Mouse (Mus musculus) liver, embryonic 14.5 days (tissue): ENCODE results near the gene Svs2. TPM values are rescaled to one million over a fixed set of nuclear protein-coding genes. Genes with fewer than 3 reads are reported as not detected.
"Not testable (repeated sequence)": the region's sequence is repeated elsewhere in the genome, so short reads cannot be mapped to it uniquely, and the experiment has no call there.

ENCODE experiments used
- ATAC-seq: fragments of 200-750 bp; cut with Nextera tagmentation; 2 replicates; pipeline ENCODE4 v1.8.0; 2017; ENCODE audit warnings: moderate number of reproducible peaks, mild to moderate bottlenecking, moderate library complexity; ENCODE audit not compliant: insufficient read depth
- DNase-seq, 3 experiments: peaks; one replicate each; pipeline ENCODE4 v3.0.0-alpha.2; 2012 to 2013; ENCODE audit warnings: low read depth in 3 of 3, low spot score in 3 of 3
- H3K27ac ChIP-seq: fragments of 300-500 bp; sonication (generic); 2 replicates; pipeline ENCODE4 v1.5.1; 2014; ENCODE audit warnings: moderate library complexity, mild to moderate bottlenecking, control low read depth, inconsistent platforms
- H3K27me3 ChIP-seq: fragments of 300-500 bp; sonication (generic); 2 replicates; pipeline ENCODE4 v1.6.1; 2014; ENCODE audit warnings: mild to moderate bottlenecking, low read length, moderate library complexity; ENCODE audit not compliant: control insufficient read depth, insufficient read depth
- H3K36me3 ChIP-seq: fragments of 300-500 bp; sonication (generic); replicated peaks from 2 replicates; pipeline ENCODE4 v1.6.1; 2014; ENCODE audit warnings: low read depth; ENCODE audit not compliant: control insufficient read depth, insufficient read depth
- H3K4me1 ChIP-seq, 2 experiments: fragments of 200-500 bp in 1 of 2; fragments of 300-500 bp in 1 of 2; sonication (generic) in 1 of 2; replicated peaks; 2 replicates each; pipeline ENCODE4 v1.6.1; 2012 to 2014; ENCODE audit warnings: antibody characterized with exemption in 1 of 2, inconsistent platforms in 1 of 2, low read length in 1 of 2; ENCODE audit not compliant: control insufficient read depth in 2 of 2, insufficient read depth in 2 of 2
- H3K4me2 ChIP-seq: fragments of 300-500 bp; sonication (generic); 2 replicates; pipeline ENCODE4 v1.6.1; 2014; ENCODE audit warnings: low read depth, mild to moderate bottlenecking, control low read depth, moderate library complexity
- H3K4me3 ChIP-seq, 2 experiments: fragments of 200-500 bp in 1 of 2; fragments of 300-500 bp in 1 of 2; sonication (generic) in 1 of 2; 2 replicates each; pipeline ENCODE4 v1.5.1; 2012 to 2014; ENCODE audit warnings: low read depth in 2 of 2, low read length in 2 of 2, mild to moderate bottlenecking in 2 of 2, control low read depth in 1 of 2, inconsistent platforms in 1 of 2, moderate library complexity in 1 of 2; ENCODE audit not compliant: insufficient read depth in 1 of 2
- H3K9ac ChIP-seq: fragments of 300-500 bp; sonication (generic); replicated peaks from 2 replicates; pipeline ENCODE4 v1.6.1; 2014; ENCODE audit warnings: mild to moderate bottlenecking, control low read depth, moderate library complexity
- H3K9me3 ChIP-seq: fragments of 300-500 bp; sonication (generic); 2 replicates; pipeline ENCODE4 v1.6.1; 2016; ENCODE audit warnings: low read length, mixed read lengths; ENCODE audit not compliant: control insufficient read depth
- CTCF ChIP-seq: IDR thresholded peaks from 2 replicates; pipeline ENCODE4 v1.5.1; 2016; ENCODE audit warnings: antibody characterized with exemption, low read depth, control low read depth
- EP300 ChIP-seq: IDR thresholded peaks from 2 replicates; pipeline ENCODE4 v1.6.1; 2016; ENCODE audit warnings: antibody characterized with exemption, low read depth
- WGBS: fragments of 180-500 bp; shearing (Covaris S2); extraction: QIAGEN DNeasy Blood & Tissue Kit; methylation state at CpG from one replicate; pipeline ENCODE4 v1.1.7; 2014; ENCODE audit not compliant: insufficient replicate concordance; 5-methylcytosine and 5-hydroxymethylcytosine counted together
- polyA plus RNA-seq, 2 experiments: library from polyadenylated mRNA; depleted of rRNA in 1 of 2; stranded (reverse) in 1 of 2; unstranded in 1 of 2; fragments of >200 nt; fragmentation: Nextera tagmentation in 1 of 2; extraction: Ambion mirVana in 1 of 2; gene quantifications; 2 replicates each; pipeline versions ENCODE4 v1.2.1 to v1.2.3; 2012 to 2014

Svs2 gene
- polyA plus RNA-seq, 2 experiments, result not detected

DNA sequence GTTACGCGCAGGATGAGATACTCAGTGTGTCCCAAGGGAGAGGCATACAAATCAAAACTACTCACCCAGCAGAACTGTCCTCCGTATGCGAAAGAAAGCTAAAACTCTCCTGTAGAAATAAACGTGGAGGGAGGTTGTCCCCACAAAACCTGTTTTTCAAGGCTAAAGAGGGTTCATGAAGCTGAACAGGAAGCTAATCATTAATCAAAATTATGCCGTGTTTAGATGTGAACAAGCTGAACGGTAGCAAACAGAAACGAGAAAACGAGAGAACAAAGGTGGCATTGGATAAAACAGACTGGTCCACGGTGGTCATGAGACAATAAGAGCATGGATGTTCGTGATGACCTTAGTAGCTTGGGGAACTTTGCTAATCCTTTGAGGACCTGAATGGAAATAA is 16.7 kb downstream of the Svs2 start, which contains the start of gene Wfdc15b:
Wfdc15b (minus strand) TSS at position 139 of the 400 bp plus-strand sequence.
- ATAC-seq, result no peak
- no peaks in the 10 kb centered on the region for H3K36me3 ChIP-seq
- TF ChIP-seq CTCF, result no peak
- TF ChIP-seq EP300, result no peak
- H3K4me3 ChIP-seq, result no peak within 1 kb of the TSS
- H3K4me2 ChIP-seq, result no peak within 1 kb of the TSS
- H3K9me3 ChIP-seq, result no peaks in the 10 kb centered on the region
- no peak within 1 kb of the TSS for H3K27ac ChIP-seq
- no peaks in the 10 kb centered on the region for H3K4me1 ChIP-seq
- no peak within 1 kb of the TSS for H3K9ac ChIP-seq
- H3K27me3 ChIP-seq, result no peaks in the 10 kb centered on the region
- 68% methylated on average over 11 of the region's 11 CpGs for WGBS
- DNase-seq, result no peak

DNA sequence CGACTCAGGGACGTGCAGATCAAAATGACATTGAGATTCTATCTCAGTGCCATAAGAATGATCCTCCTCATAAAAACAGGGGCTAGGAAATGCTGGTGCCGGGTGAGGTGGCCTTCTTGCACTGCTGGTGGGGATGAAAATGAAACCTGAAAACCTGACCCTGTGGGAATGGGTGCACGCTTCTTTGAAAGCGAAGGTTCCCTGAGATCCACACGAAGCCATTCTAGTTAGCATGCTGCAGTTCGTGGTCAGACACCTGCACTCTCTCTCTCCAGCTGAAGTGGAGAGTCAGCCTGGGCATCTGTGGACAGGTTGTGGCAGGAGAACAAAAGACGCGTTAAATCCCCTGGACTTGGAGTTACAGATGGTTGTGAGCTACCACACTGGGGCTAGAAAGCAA is 19.0 kb downstream of the Svs2 start:
- 69% methylated on average over 9 of the region's 9 CpGs for WGBS
- TF ChIP-seq EP300 (no peak), CTCF (no peak)
- Histone ChIP-seq H3K27me3 (no peaks in the 10 kb centered on the region), H3K9me3 (no peaks in the 10 kb centered on the region), H3K27ac (no peak overlapping the region), H3K4me3 (no peak overlapping the region), H3K36me3 (no peaks in the 10 kb centered on the region), H3K4me1 (no peaks in the 10 kb centered on the region), H3K4me2 (no peak overlapping the region), H3K9ac (no peak overlapping the region)
- no peak for ATAC-seq
- no peak for DNase-seq

DNA sequence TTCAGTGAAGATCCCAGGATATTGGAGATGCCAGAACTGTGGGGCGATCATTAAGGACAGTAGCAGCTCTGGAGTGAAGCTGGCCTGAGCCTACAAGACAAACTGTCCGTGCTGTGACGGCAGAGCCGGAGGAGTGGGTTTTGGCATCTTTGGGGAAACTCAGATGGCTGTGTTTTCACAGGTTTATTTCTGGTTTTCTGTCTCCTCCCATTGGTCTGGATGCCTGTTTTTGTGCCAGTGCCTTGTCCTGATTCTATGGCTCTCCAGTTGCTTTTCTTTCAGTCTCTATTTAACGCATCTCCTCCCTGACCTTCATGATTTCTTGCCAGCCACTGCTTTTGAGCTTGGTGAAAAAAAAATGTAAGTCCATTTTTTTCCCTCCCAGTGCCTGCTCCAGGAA is 25.6 kb downstream of the Svs2 start:
- no peak for ATAC-seq
- H3K9me3 ChIP-seq, result no peaks in the 10 kb centered on the region
- no peaks in the 10 kb centered on the region for H3K36me3 ChIP-seq
- no peak overlapping the region for H3K27ac ChIP-seq
- no peaks in the 10 kb centered on the region for H3K4me1 ChIP-seq
- H3K4me2 ChIP-seq, result no peak overlapping the region
- 70% methylated on average over 5 of the region's 5 CpGs for WGBS
- no peak overlapping the region for H3K4me3 ChIP-seq
- TF ChIP-seq CTCF, result no peak
- TF ChIP-seq EP300, result no peak
- no peaks in the 10 kb centered on the region for H3K27me3 ChIP-seq
- H3K9ac ChIP-seq, result no peak overlapping the region
- no peak for DNase-seq

DNA sequence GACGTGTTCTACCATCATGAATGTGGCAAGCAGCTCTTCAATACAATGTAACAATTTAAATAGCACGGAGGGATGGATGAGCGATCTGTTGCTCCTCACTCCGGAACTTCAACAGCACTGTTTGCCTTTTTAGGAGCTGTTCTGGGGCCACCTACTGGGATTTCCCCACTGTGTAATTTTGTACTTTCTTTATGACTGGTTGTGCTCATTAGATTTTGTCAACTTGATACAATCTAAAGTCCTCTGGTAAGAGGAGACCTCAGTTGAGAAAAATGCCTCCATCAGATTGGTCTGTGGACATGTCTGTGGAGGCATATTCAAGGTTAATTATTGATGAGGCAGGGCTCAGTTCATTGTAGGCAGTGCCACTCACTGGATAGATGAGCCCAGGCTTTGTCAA is 27.4 kb downstream of the Svs2 start:
- Histone ChIP-seq H3K9me3 (no peaks in the 10 kb centered on the region), H3K4me3 (no peak overlapping the region), H3K27me3 (no peaks in the 10 kb centered on the region), H3K4me2 (no peak overlapping the region), H3K9ac (no peak overlapping the region), H3K27ac (no peak overlapping the region), H3K36me3 (no peaks in the 10 kb centered on the region), H3K4me1 (no peaks in the 10 kb centered on the region)
- ATAC-seq (no peak), DNase-seq (no peak)
- WGBS, result 75% methylated on average over 4 of the region's 4 CpGs
- no peak for TF ChIP-seq EP300
- no peak for TF ChIP-seq CTCF

DNA sequence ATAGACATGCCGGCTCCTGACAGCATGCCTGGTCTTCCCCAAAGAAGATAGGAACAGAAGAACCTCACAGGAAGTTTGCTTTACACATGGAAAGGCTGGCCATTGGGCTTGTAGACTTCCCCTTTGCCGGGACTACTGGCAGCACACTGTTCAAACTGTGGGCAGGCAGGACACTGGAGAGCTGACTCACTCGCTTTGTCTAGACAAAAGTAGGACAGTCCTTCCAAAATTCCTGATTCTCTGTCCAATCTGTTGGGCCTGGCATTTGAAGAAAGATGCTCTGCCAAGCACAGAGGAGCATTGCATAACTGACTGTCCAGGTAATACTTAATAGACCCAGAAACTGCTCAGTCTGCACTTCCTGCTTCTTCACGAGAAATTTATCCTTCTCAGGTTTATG is 31.6 kb downstream of the Svs2 start:
- Histone ChIP-seq H3K4me2 (no peak overlapping the region), H3K27ac (no peak overlapping the region), H3K27me3 (no peaks in the 10 kb centered on the region), H3K4me1 (no peaks in the 10 kb centered on the region), H3K9ac (no peak overlapping the region), H3K4me3 (no peak overlapping the region), H3K9me3 (no peaks in the 10 kb centered on the region), H3K36me3 (no peaks in the 10 kb centered on the region)
- TF ChIP-seq EP300, result no peak
- no peak for TF ChIP-seq CTCF
- no peak for ATAC-seq
- WGBS, result 34% methylated on average over 4 of the region's 4 CpGs
- DNase-seq, result no peak

DNA sequence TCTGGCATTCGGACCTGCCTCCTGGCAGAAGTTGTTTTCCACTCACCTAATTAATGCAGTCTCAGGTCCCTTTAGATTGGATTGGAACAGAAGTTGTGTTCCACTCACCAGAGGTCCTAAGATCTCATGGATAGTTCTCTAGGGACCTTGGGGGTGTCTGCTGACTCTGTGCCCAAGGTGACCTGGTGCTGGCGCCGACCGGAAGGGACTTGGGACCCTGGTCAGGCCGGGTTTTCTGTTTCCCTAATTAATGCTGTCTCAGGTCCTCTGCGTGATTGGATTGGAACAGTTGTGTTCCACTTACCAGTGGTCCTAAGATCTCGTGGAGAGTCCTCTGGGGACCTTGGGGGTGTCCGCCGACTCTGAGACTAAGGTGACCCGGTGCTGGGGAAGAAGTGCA is 32.3 kb downstream of the Svs2 start:
- not testable (repeated sequence) for DNase-seq, H3K4me2 ChIP-seq, H3K27ac ChIP-seq, H3K4me3 ChIP-seq, H3K4me1 ChIP-seq, H3K36me3 ChIP-seq, H3K27me3 ChIP-seq, H3K9me3 ChIP-seq, H3K9ac ChIP-seq, ATAC-seq
- 72% methylated on average over 10 of the region's 10 CpGs for WGBS
